Mouse (Mus musculus) hindbrain, embryonic 12.5 days (tissue): ENCODE results near the gene Fsd2. TPM values are rescaled to one million over a fixed set of nuclear protein-coding genes. Genes with fewer than 3 reads are reported as not detected.

Experiments
- ATAC-seq: fragments of 200-750 bp; cut with Nextera tagmentation; 2 replicates; pipeline ENCODE4 v1.8.0; 2017; ENCODE audit warnings: moderate TSS enrichment; ENCODE audit not compliant: low FRiP score
- H3K27ac ChIP-seq: fragments of 300-500 bp; sonication (generic); 2 replicates; pipeline ENCODE4 v1.5.1; 2016; ENCODE audit warnings: mild to moderate bottlenecking
- H3K27me3 ChIP-seq: fragments of 300-500 bp; sonication (generic); 2 replicates; pipeline ENCODE4 v1.6.1; 2016; ENCODE audit warnings: mild to moderate bottlenecking
- H3K36me3 ChIP-seq: fragments of 300-500 bp; sonication (generic); 2 replicates; pipeline ENCODE4 v1.6.1; 2016; ENCODE audit warnings: mild to moderate bottlenecking
- H3K4me1 ChIP-seq: fragments of 300-500 bp; sonication (generic); 2 replicates; pipeline ENCODE4 v1.6.1; 2016
- H3K4me2 ChIP-seq: fragments of 300-500 bp; sonication (generic); replicated peaks from 2 replicates; pipeline ENCODE4 v1.6.1; 2016; ENCODE audit warnings: mild to moderate bottlenecking
- H3K4me3 ChIP-seq: fragments of 300-500 bp; sonication (generic); 2 replicates; pipeline ENCODE4 v1.5.1; 2016; ENCODE audit warnings: mild to moderate bottlenecking
- H3K9ac ChIP-seq: fragments of 300-500 bp; sonication (generic); 2 replicates; pipeline ENCODE4 v1.6.1; 2016; ENCODE audit warnings: mild to moderate bottlenecking, moderate library complexity
- H3K9me3 ChIP-seq: fragments of 300-500 bp; sonication (generic); replicated peaks from 2 replicates; pipeline ENCODE4 v1.6.1; 2016; ENCODE audit warnings: mild to moderate bottlenecking
- WGBS: fragments of 180-500 bp; shearing (Covaris S2); methylation state at CpG from one replicate; pipeline ENCODE4 v1.1.7; 2016; 5-methylcytosine and 5-hydroxymethylcytosine counted together
- polyA plus RNA-seq: library from polyadenylated mRNA; unstranded; fragments of >200 nt; fragmentation: Nextera tagmentation; extraction: Ambion mirVana; gene quantifications from 2 replicates; pipeline ENCODE4 v1.2.1, GENCODE M21; 2016

Gene Fsd2
- polyA plus RNA-seq, 1 experiment from 2014 or later = 0.53 TPM

- Histone ChIP-seq H3K27ac (no peak overlapping the region), H3K27me3 (0 out of 2 replicates have a peak, but pooled peaks cover 3% of the 10 kb centered on the region), H3K4me1 (peaks cover 9% of the 10 kb centered on the region; the same call in 1 of the 2 replicates), H3K4me2 (no peak overlapping the region), H3K36me3 (peaks cover 42% of the 10 kb centered on the region), H3K4me3 (no peak overlapping the region), H3K9me3 (no peaks in the 10 kb centered on the region), H3K9ac (no peak overlapping the region)
- ATAC-seq = no peak
- 88% methylated on average over 4 of the region's 4 CpGs for WGBS
These were observed 30.3 kb downstream of the Fsd2 start for GRCm38 (mm10) chr7:81536478-81536877.

GRCm38 (mm10) chr7:81531462-81531861 is 35.3 kb downstream of the Fsd2 start:
- Histone ChIP-seq H3K36me3 (peaks cover 76% of the 10 kb centered on the region), H3K4me2 (no peak overlapping the region), H3K27ac (no peak overlapping the region), H3K4me3 (no peak overlapping the region), H3K9me3 (no peaks in the 10 kb centered on the region), H3K27me3 (no peaks in the 10 kb centered on the region), H3K9ac (no peak overlapping the region), H3K4me1 (no peaks in the 10 kb centered on the region)
- 91% methylated on average over 1 of the region's 1 CpGs for WGBS
- ATAC-seq = no peak

GRCm38 (mm10) chr7:81528918-81529317 is 37.8 kb downstream of the Fsd2 start:
- no peak overlapping the region for H3K4me3 ChIP-seq
- no peak overlapping the region for H3K9ac ChIP-seq
- ATAC-seq = no peak
- peaks cover 67% of the 10 kb centered on the region for H3K36me3 ChIP-seq
- H3K4me1 ChIP-seq = peaks cover 11% of the 10 kb centered on the region
- no peaks in the 10 kb centered on the region for H3K9me3 ChIP-seq
- no peaks in the 10 kb centered on the region for H3K27me3 ChIP-seq
- H3K4me2 ChIP-seq = no peak overlapping the region
- no peak overlapping the region for H3K27ac ChIP-seq
- 95% methylated on average over 8 of the region's 8 CpGs for WGBS

GRCm38 (mm10) chr7:81523663-81524017 is 43.1 kb downstream of the Fsd2 start:
- ATAC-seq = peak; percentile 51; the same call in 1 of the 2 replicates
- 17% methylated on average over 13 of the region's 13 CpGs for WGBS

GRCm38 (mm10) chr7:81523008-81523662 is 43.6 kb downstream of the Fsd2 start:
- Histone ChIP-seq H3K27me3 (no peaks in the 10 kb centered on the region), H3K9ac (peak overlapping the region; percentile 80), H3K4me2 (peak overlapping the region; percentile 71), H3K27ac (peak overlapping the region; percentile 94), H3K36me3 (peaks cover 16% of the 10 kb centered on the region), H3K4me1 (peaks cover 19% of the 10 kb centered on the region), H3K4me3 (peak overlapping the region; percentile 66), H3K9me3 (no peaks in the 10 kb centered on the region)
- peak; percentile 98 for ATAC-seq
- under 1% methylated on average over 31 of the region's 31 CpGs for WGBS

More at GRCm38 (mm10) chr7:81523663-81524017, 43.1 kb downstream of the Fsd2 start:
- no peaks in the 10 kb centered on the region for H3K9me3 ChIP-seq
- peaks cover 19% of the 10 kb centered on the region for H3K4me1 ChIP-seq
- H3K9ac ChIP-seq = peak overlapping the region; percentile 80
- peak overlapping the region; percentile 71 for H3K4me2 ChIP-seq
- H3K27ac ChIP-seq = peak overlapping the region; percentile 94
- peak overlapping the region; percentile 66 for H3K4me3 ChIP-seq
- H3K27me3 ChIP-seq = no peaks in the 10 kb centered on the region
- peaks cover 16% of the 10 kb centered on the region for H3K36me3 ChIP-seq

- H3K9ac ChIP-seq = no peak overlapping the region
- H3K27ac ChIP-seq = no peak overlapping the region
- H3K36me3 ChIP-seq = no peaks in the 10 kb centered on the region
- no peak overlapping the region for H3K4me2 ChIP-seq
- WGBS = 69% methylated on average over 6 of the region's 6 CpGs
- no peak overlapping the region for H3K4me3 ChIP-seq
- ATAC-seq = no peak
- H3K4me1 ChIP-seq = no peaks in the 10 kb centered on the region
- H3K9me3 ChIP-seq = no peaks in the 10 kb centered on the region
- no peaks in the 10 kb centered on the region for H3K27me3 ChIP-seq
These were observed 50.4 kb downstream of the Fsd2 start for GRCm38 (mm10) chr7:81516154-81517030.

GRCm38 (mm10) chr7:81514906-81515590 is 51.7 kb downstream of the Fsd2 start:
- Histone ChIP-seq H3K9me3 (no peaks in the 10 kb centered on the region), H3K27me3 (no peaks in the 10 kb centered on the region), H3K36me3 (no peaks in the 10 kb centered on the region), H3K4me3 (no peak overlapping the region), H3K4me2 (no peak overlapping the region), H3K27ac (no peak overlapping the region), H3K9ac (no peak overlapping the region), H3K4me1 (no peaks in the 10 kb centered on the region)
- no peak for ATAC-seq
- WGBS = 65% methylated on average over 13 of the region's 13 CpGs

GRCm38 (mm10) chr7:81501050-81501449 is 65.7 kb downstream of the Fsd2 start:
- peaks cover 7% of the 10 kb centered on the region for H3K27me3 ChIP-seq
- 89% methylated on average over 2 of the region's 2 CpGs for WGBS
- no peak overlapping the region for H3K9ac ChIP-seq
- H3K4me3 ChIP-seq = no peak overlapping the region
- H3K36me3 ChIP-seq = no peaks in the 10 kb centered on the region
- no peak overlapping the region for H3K4me2 ChIP-seq
- H3K4me1 ChIP-seq = peaks cover 5% of the 10 kb centered on the region; the same call in 1 of the 2 replicates
- no peak overlapping the region for H3K27ac ChIP-seq
- no peak for ATAC-seq
- no peaks in the 10 kb centered on the region for H3K9me3 ChIP-seq

GRCm38 (mm10) chr7:81498181-81498580 is 68.6 kb downstream of the Fsd2 start, which contains the start of gene BC048679:
BC048679 (minus strand) TSS chr7:81498281.
- Histone ChIP-seq H3K27ac (no peak within 1 kb of the TSS), H3K4me1 (peaks cover 5% of the 10 kb centered on the region; the same call in 1 of the 2 replicates), H3K27me3 (peaks cover 21% of the 10 kb centered on the region), H3K4me2 (no peak within 1 kb of the TSS), H3K9me3 (no peaks in the 10 kb centered on the region), H3K9ac (no peak within 1 kb of the TSS), H3K4me3 (no peak within 1 kb of the TSS), H3K36me3 (no peaks in the 10 kb centered on the region)
- ATAC-seq = no peak
- whole genome bisulfite sequencing = 66% methylated on average over 7 of the region's 7 CpGs

GRCm38 (mm10) chr7:81497171-81497570 is 69.6 kb downstream of the Fsd2 start:
- WGBS = 10% methylated on average over 6 of the region's 6 CpGs
- H3K27me3 ChIP-seq = peaks cover 21% of the 10 kb centered on the region
- no peak overlapping the region for H3K4me2 ChIP-seq
- no peak overlapping the region for H3K27ac ChIP-seq
- no peak for ATAC-seq
- H3K4me3 ChIP-seq = no peak overlapping the region
- H3K9ac ChIP-seq = no peak overlapping the region
- no peaks in the 10 kb centered on the region for H3K9me3 ChIP-seq
- H3K36me3 ChIP-seq = no peaks in the 10 kb centered on the region
- peaks cover 10% of the 10 kb centered on the region for H3K4me1 ChIP-seq

- Histone ChIP-seq H3K9me3 (no peaks in the 10 kb centered on the region), H3K36me3 (no peaks in the 10 kb centered on the region), H3K4me3 (peak within 1 kb of the TSS; percentile 69), H3K9ac (peak within 1 kb of the TSS; percentile 82), H3K4me2 (peak within 1 kb of the TSS; percentile 60), H3K27ac (peak within 1 kb of the TSS; percentile 96), H3K27me3 (peaks cover 21% of the 10 kb centered on the region), H3K4me1 (peaks cover 25% of the 10 kb centered on the region)
- ATAC-seq = peak; percentile 94
- under 1% methylated on average over 55 of the region's 57 CpGs for WGBS
These were observed 73.3 kb downstream of the Fsd2 start, which contains the start of gene Ap3b2 for GRCm38 (mm10) chr7:81493331-81494021. Ap3b2 (minus strand) TSS chr7:81493925.
